Mouse (Mus musculus): Measurements from ENCODE around the gene U2af1. TPM values are rescaled to one million over a fixed set of nuclear protein-coding genes. Genes with fewer than 3 reads are reported as not detected.
A peak's percentile ranks its signal among the peaks of the same experiment; 100 is the strongest.

Gene U2af1
- polyA plus RNA-seq, 1 experiment from 2014 or later = 325 TPM

DNA sequence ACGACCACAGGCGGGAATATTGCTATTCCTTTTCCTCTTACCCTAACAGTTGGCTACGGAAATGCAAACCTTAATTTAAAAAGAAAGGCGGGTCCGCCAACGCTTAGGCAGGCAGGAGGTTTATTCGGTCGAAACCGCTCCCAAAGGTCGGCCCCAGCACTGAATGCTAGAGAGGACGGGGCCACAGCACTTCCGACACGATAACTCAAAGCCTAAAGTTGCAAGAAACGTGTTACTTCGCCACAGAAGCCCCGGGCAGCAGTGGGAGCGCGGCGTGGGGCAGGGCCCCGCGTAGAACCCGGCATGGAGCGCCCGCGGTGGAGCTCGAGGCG lies 590 bp downstream of the U2af1 start:
- WGBS = under 1% methylated on average over 27 of the region's 27 CpGs
- ATAC-seq (ENCODE audit: low FRiP score, low read depth) = no peak
- Histone ChIP-seq H3K27me3 (no peaks in the 10 kb centered on the region), H3K9me3 (no peaks in the 10 kb centered on the region), H3K4me1 (peaks cover 14% of the 10 kb centered on the region), H3K36me3 (peaks cover 28% of the 10 kb centered on the region), H3K9ac (replicated peaks) (peak overlapping the region; percentile 98), H3K27ac (replicated peaks) (peak overlapping the region; percentile 83), H3K4me2 (replicated peaks) (peak overlapping the region; percentile 89), H3K4me3 (peak overlapping the region; percentile 98)

DNA sequence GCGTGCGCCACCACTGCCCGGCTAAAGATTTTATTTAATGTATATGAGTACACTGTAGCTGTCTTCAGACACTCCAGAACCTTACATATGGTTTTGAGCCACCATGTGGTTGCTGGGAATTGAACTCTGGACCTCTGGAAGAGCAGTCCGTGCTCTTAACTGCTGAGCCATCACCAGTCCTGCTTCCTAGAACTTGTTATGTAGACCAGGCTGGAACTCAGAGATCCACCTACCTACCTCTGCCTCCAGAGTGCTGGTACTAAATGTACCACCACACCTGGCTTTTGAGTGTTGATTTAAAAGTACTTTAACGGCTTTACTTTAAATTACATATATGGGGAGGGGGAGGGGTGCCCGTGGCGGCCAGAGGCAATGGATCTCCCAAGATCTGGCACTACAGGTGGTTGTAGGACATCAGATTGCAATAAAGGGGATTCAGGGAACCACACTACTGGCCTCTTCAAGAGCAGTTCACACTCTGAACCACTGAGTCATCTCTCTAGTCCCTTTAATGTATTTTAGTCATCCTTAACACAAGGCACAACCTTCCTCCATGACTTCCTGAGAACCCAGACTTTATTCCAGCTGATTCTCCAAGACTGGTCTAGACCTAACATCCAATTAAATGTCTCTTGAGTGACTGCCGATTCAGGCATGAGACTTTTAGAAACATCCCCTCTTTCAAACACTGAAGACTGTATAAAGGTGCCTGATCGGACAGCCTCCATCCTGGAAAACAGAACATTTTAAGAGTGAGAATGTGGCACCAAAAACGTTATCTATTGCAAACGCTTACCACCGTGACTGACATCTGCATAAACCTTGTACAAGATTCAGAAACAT lies 1.3 kb downstream of the U2af1 start:
- Histone ChIP-seq H3K4me3 (peak overlapping the region; percentile 98), H3K4me1 (peaks cover 14% of the 10 kb centered on the region), H3K36me3 (peaks cover 35% of the 10 kb centered on the region), H3K9me3 (no peaks in the 10 kb centered on the region), H3K27ac (replicated peaks) (no peak overlapping the region), H3K9ac (replicated peaks) (peak overlapping the region; percentile 98), H3K4me2 (replicated peaks) (peak overlapping the region; percentile 89), H3K27me3 (no peaks in the 10 kb centered on the region)
- no peak for ATAC-seq (ENCODE audit: low FRiP score, low read depth)
- 58% methylated on average over 12 of the region's 12 CpGs for WGBS

DNA sequence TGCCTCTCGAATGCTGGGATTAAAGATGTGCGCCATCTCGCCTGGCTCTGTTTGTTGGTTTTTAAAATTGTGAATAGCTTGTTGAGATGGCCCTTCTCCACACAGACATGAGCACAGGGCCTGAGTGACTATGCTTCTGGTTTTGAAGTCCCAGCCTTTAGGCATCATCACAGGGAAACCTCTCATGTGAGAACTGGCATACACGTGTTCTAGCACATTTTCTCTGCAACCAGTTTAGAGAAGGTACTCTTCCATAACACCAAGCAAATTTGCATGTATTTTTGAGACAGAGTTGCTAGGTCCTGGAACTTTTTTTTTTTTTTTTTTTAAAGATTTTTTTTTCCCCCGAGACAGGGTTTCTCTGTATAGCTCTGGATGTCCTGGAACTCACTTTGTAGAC lies 2.0 kb downstream of the U2af1 start:
- H3K4me2 ChIP-seq (replicated peaks) = no peak overlapping the region
- H3K27ac ChIP-seq (replicated peaks) = no peak overlapping the region
- peaks cover 14% of the 10 kb centered on the region for H3K4me1 ChIP-seq
- no peaks in the 10 kb centered on the region for H3K27me3 ChIP-seq
- peaks cover 42% of the 10 kb centered on the region for H3K36me3 ChIP-seq
- 93% methylated on average over 5 of the region's 5 CpGs for WGBS
- no peaks in the 10 kb centered on the region for H3K9me3 ChIP-seq
- no peak for ATAC-seq (ENCODE audit: low FRiP score, low read depth)
- H3K9ac ChIP-seq (replicated peaks) = no peak overlapping the region
- no peak overlapping the region for H3K4me3 ChIP-seq

DNA sequence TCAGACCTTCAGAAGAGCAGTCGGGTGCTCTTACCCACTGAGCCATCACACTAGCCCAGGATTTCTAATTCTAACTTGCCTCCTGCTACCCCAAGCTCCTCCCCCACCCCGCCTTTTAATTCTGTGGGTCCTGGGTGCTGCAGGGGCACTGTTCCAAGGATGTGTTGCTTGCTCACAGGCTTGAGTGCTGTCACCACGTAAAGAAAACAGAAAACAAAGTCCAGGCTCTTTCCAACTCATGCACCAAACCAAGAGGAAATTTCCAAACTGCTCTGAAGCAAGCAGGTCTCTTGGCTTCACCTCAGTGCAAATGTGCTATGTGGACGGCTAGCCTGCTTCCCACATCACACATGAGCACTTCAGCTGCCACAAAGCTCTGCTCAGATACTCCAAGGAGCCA lies 3.3 kb downstream of the U2af1 start:
- H3K27ac ChIP-seq (replicated peaks) = 0 out of 2 replicates have a peak overlapping the region, but pooled peaks have one; percentile 15
- H3K4me3 ChIP-seq = no peak overlapping the region
- no peak overlapping the region for H3K4me2 ChIP-seq (replicated peaks)
- WGBS = 78% methylated on average over 4 of the region's 4 CpGs
- no peaks in the 10 kb centered on the region for H3K9me3 ChIP-seq
- ATAC-seq (ENCODE audit: low FRiP score, low read depth) = no peak
- no peak overlapping the region for H3K9ac ChIP-seq (replicated peaks)
- no peaks in the 10 kb centered on the region for H3K27me3 ChIP-seq
- peaks cover 14% of the 10 kb centered on the region for H3K4me1 ChIP-seq
- peaks cover 55% of the 10 kb centered on the region for H3K36me3 ChIP-seq

DNA sequence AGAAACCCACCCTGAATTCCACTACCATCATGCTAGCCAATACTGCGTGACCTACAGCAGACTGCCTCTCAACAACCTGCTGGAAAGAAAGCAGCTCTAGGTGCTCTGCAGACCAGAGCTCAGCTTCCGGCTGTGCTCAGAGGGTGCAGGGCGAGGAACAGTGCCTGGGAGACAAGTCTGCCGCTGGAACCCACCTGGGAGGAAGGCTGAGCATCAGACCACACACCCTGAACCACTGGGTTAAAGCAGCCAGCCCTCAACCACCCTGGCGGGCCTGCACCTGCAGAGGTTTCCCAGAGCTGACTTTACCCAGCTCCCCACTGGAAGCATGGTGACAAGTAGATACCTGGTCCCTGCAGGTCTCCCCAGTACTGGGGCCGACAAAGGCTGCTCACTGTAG lies 5.4 kb downstream of the U2af1 start:
- no peaks in the 10 kb centered on the region for H3K27me3 ChIP-seq
- no peak for ATAC-seq (ENCODE audit: low FRiP score, low read depth)
- peaks cover 75% of the 10 kb centered on the region for H3K36me3 ChIP-seq
- no peak overlapping the region for H3K9ac ChIP-seq (replicated peaks)
- H3K27ac ChIP-seq (replicated peaks) = no peak overlapping the region
- no peak overlapping the region for H3K4me2 ChIP-seq (replicated peaks)
- H3K4me3 ChIP-seq = no peak overlapping the region
- WGBS = 90% methylated on average over 6 of the region's 6 CpGs
- H3K9me3 ChIP-seq = no peaks in the 10 kb centered on the region
- H3K4me1 ChIP-seq = peaks cover 9% of the 10 kb centered on the region

DNA sequence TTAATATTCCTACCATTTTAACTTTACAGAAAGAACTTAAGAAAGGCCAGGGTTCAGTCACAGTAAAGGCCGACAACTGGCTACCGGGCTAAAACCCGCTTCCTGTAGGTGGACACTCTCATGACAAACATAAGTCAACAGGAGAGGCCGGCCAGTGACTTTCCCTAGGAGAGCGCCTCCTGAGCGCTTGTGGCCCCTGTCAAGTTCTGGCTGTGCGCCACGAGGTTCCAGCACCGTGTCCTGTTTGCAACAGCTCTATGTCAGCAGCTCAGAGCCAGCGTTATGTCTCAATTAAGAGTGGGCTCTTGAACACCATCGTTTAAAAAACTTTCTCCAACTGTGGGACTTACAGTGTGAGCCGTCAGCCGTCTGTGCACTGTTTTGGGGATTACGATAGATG lies 6.5 kb downstream of the U2af1 start:
- H3K4me1 ChIP-seq = peaks cover 3% of the 10 kb centered on the region
- WGBS = 92% methylated on average over 14 of the region's 14 CpGs
- no peak overlapping the region for H3K4me3 ChIP-seq
- no peaks in the 10 kb centered on the region for H3K27me3 ChIP-seq
- no peak overlapping the region for H3K4me2 ChIP-seq (replicated peaks)
- H3K9ac ChIP-seq (replicated peaks) = no peak overlapping the region
- no peak for ATAC-seq (ENCODE audit: low FRiP score, low read depth)
- H3K9me3 ChIP-seq = no peaks in the 10 kb centered on the region
- H3K27ac ChIP-seq (replicated peaks) = no peak overlapping the region
- peaks cover 86% of the 10 kb centered on the region for H3K36me3 ChIP-seq

DNA sequence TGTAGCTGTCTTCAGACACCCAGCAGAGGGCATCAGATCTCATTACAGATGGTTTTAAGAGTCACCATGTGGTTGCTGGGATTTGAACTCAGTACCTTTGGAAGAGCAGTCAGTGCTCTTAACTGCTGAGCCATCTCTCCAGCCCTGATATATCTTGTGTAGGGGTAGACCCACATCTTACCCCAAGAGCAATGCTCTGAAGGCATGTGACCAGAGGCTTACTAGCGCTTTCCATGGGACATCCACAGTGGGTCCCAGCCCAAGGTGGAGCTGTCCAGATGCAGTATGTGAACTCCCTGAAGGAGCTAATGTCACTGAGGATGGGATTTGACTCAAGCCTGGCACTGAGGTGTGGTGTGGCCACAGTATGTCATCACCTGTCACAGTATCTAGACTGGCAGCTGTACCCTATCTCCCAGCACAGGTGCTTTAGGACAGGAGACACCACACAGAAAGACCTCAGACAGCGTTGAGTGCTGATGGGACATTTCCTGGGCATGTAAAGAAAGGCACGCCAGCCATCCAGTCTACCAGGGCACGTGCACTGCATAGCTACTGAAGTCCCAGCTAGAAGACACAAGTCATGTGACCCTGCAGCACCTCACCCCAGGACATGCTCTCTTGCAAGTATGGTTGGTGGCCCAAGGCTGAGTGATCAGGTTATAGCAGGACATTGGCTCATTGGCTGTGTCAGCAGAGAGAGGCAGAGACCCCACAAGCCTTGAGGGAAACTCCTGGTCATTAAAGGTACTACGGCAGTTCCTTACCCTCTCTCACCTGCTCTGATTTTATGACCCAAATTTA lies 12.3 kb downstream of the U2af1 start:
- peaks cover 56% of the 10 kb centered on the region for H3K36me3 ChIP-seq

DNA sequence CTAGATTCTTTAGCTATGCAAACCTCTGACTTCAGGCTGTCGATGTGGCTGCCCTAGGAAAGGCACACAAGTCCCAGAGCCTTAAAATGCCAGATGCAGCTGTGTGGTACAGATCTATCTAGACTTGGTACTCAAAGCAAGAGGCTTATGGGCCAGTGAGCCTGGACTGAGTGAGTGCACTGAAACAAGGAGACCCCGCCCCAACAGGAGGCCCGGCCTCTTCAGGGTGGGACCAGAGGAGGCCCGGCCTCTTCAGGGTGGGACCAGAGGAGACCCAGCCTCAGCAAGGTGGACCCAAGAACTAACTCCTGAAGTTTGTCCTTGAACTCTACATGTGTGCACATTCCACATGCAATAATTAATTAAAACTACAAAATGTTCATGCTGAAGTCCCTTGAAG lies 15.8 kb downstream of the U2af1 start:
- 71% methylated on average over 4 of the region's 4 CpGs for WGBS
- Histone ChIP-seq H3K27ac (replicated peaks) (no peak overlapping the region), H3K9ac (replicated peaks) (no peak overlapping the region), H3K36me3 (peaks cover 22% of the 10 kb centered on the region), H3K4me2 (replicated peaks) (no peak overlapping the region), H3K27me3 (peaks cover 15% of the 10 kb centered on the region), H3K9me3 (no peaks in the 10 kb centered on the region), H3K4me3 (no peak overlapping the region), H3K4me1 (peaks cover 2% of the 10 kb centered on the region; the same call in 1 of the 2 replicates)
- no peak for ATAC-seq (ENCODE audit: low FRiP score, low read depth)

More for the DNA sequence above, 12.3 kb downstream of the U2af1 start:
- Histone ChIP-seq H3K9me3 (no peaks in the 10 kb centered on the region), H3K9ac (replicated peaks) (no peak overlapping the region), H3K4me3 (no peak overlapping the region), H3K4me2 (replicated peaks) (no peak overlapping the region), H3K4me1 (no peaks in the 10 kb centered on the region), H3K27me3 (no peaks in the 10 kb centered on the region), H3K27ac (replicated peaks) (no peak overlapping the region)
- ATAC-seq (ENCODE audit: low FRiP score, low read depth) = no peak
- WGBS = 94% methylated on average over 5 of the region's 5 CpGs

DNA sequence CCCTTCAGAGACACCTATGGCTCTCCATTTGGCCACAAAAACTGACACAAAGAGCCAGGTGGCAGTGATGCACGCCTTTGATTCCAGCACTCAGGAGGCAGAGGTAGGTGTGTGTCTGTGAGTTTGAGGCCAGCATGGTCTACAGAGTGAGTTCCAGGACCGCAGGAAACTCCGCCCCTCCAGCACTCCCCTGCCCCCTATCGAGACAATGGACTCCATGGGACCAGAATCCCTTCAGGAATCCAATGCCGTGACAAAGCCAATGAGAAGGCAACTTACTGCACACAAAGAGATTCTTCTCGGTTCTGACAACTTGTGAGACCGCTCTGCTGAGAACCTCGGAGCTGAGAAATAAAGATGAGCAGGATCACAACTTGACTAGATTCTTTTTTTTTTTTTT lies 16.4 kb downstream of the U2af1 start:
- 24% methylated on average over 8 of the region's 8 CpGs for WGBS

DNA sequence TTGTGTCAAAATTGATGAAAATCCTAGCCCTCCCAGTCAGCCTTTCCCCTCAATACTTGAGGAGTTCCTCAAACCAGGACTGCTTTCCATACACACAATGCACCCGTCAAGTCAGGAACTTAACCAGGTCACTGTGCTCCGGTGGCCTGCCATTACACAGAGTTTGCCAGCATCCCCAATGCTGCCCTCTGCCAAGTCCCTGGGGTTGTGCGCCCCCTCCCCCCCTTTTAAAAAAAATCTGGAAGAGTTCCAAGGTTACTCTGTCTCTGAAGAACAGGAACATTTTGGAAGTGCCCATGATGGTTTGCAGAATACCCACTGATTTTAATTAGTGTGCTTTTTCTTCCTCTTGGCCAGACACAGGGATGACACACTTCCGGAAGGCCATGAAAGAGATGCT lies 19.0 kb downstream of the U2af1 start:
- Histone ChIP-seq H3K27me3 (peaks cover 47% of the 10 kb centered on the region), H3K4me3 (no peak overlapping the region), H3K4me2 (replicated peaks) (no peak overlapping the region), H3K4me1 (peaks cover 24% of the 10 kb centered on the region), H3K27ac (replicated peaks) (no peak overlapping the region), H3K9me3 (no peaks in the 10 kb centered on the region), H3K36me3 (no peaks in the 10 kb centered on the region), H3K9ac (replicated peaks) (no peak overlapping the region)
- WGBS = 72% methylated on average over 4 of the region's 4 CpGs
- ATAC-seq (ENCODE audit: low FRiP score, low read depth) = no peak

More for the DNA sequence above, 16.4 kb downstream of the U2af1 start:
- peaks cover 16% of the 10 kb centered on the region for H3K36me3 ChIP-seq
- H3K27me3 ChIP-seq = peaks cover 21% of the 10 kb centered on the region
- H3K4me2 ChIP-seq (replicated peaks) = no peak overlapping the region
- H3K9me3 ChIP-seq = no peaks in the 10 kb centered on the region
- peaks cover 8% of the 10 kb centered on the region; the same call in 1 of the 2 replicates for H3K4me1 ChIP-seq
- no peak overlapping the region for H3K27ac ChIP-seq (replicated peaks)
- no peak overlapping the region for H3K4me3 ChIP-seq
- ATAC-seq (ENCODE audit: low FRiP score, low read depth) = no peak
- H3K9ac ChIP-seq (replicated peaks) = no peak overlapping the region

DNA sequence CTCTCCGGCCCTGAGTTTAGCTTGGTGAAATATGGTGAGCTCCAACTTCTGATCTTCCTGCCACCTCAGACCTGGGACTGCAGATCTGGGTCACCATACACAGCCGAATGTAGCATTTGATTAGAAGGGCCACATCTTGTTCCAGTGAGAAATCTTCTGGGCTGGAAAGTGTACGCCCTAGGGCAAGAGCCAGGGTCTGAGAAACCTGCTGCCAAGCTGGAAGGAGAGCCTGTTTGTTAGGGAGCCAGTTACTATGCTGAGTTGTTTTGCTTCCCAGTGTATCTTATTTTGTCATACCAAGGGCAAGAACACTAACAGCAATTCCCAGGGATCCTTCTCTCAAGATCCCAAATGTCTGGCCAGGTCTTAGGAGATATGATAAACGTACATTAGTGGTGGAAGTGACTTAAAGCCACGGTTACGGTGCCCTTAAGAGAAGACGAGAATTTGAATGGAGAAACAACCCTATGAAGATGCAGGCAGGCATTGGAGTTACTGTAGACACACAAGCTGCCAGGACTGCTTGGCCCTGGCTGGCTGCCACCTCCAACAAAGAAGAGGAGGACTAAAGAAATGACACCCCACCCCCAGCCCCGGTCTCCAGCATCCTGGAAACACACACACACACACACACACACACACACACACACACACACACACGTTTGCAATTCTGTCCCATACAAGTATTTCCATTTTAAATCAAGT lies 20.7 kb downstream of the U2af1 start:
- Histone ChIP-seq H3K27ac (replicated peaks) (no peak overlapping the region), H3K4me1 (peaks cover 24% of the 10 kb centered on the region), H3K9me3 (no peaks in the 10 kb centered on the region), H3K27me3 (peaks cover 52% of the 10 kb centered on the region), H3K4me3 (no peak overlapping the region), H3K9ac (replicated peaks) (no peak overlapping the region), H3K36me3 (no peaks in the 10 kb centered on the region), H3K4me2 (replicated peaks) (no peak overlapping the region)
- ATAC-seq (ENCODE audit: low FRiP score, low read depth) = no peak
- WGBS = 65% methylated on average over 9 of the region's 9 CpGs
